Mouse (Mus musculus) cerebellum, postnatal 36 days (tissue): ENCODE measurements around the gene Olfr165.
"Not testable (repeated sequence)": the region's sequence is repeated elsewhere in the genome, so short reads cannot be mapped to it uniquely, and the experiment has no call there.

ENCODE experiments used
- DNase-seq, 2 experiments: peaks; one replicate each; pipeline ENCODE4 v3.0.0; 2021 to 2022; ENCODE audit warnings: mixed read lengths in 2 of 2

The Olfr165 gene

GRCm38 (mm10) chr16:19423034-19423433 is at the start of gene Olfr165:
Olfr165 (minus strand) TSS chr16:19423134.
- no peak for DNase-seq

GRCm38 (mm10) chr16:19464365-19464764 is 41.4 kb upstream of the Olfr165 start:
- no peak for DNase-seq

- DNase-seq: not testable (repeated sequence)
Measured at GRCm38 (mm10) chr16:19458741-19459140, 35.8 kb upstream of the Olfr165 start.

GRCm38 (mm10) chr16:19387984-19388383 is 35.0 kb downstream of the Olfr165 start:
- DNase-seq: no peak
